Mouse (Mus musculus) heart, adult 2 months (tissue): ENCODE results near the gene Znrf3.

Experiments
- CTCF ChIP-seq: fragments of 200-600 bp; IDR thresholded peaks from 2 replicates; pipeline ENCODE4 v1.8.1; 2022; ENCODE audit warnings: antibody characterized with exemption, mild to moderate bottlenecking, moderate library complexity
- POLR2A ChIP-seq: fragments of 200-500 bp; IDR thresholded peaks from 2 replicates; pipeline ENCODE4 v1.6.1; 2011; ENCODE audit warnings: mild to moderate bottlenecking, low read depth, low read length, control low read depth; ENCODE audit not compliant: insufficient read depth

GRCm38 (mm10) chr11:5442590-5443021 is 2.0 kb downstream of the Znrf3 start:
- TF ChIP-seq CTCF: no peak
- no peak for TF ChIP-seq POLR2A
